Mouse (Mus musculus) kidney, adult 18-20 months (tissue): Measurements from ENCODE around the gene Rrp8.
"Not testable (repeated sequence)": the region's sequence is repeated elsewhere in the genome, so short reads cannot be mapped to it uniquely, and the experiment has no call there.

Experiments used
- DNase-seq: peaks from one replicate; pipeline ENCODE4 v3.0.0; 2021

Gene Rrp8

GRCm38 (mm10) chr7:105743926-105744590 is 6.9 kb upstream of the Rrp8 start, which contains the start of gene Taf10:
Gene Taf10 (minus strand): TSS chr7:105744361.
- peak; percentile 90 for DNase-seq

DNA sequence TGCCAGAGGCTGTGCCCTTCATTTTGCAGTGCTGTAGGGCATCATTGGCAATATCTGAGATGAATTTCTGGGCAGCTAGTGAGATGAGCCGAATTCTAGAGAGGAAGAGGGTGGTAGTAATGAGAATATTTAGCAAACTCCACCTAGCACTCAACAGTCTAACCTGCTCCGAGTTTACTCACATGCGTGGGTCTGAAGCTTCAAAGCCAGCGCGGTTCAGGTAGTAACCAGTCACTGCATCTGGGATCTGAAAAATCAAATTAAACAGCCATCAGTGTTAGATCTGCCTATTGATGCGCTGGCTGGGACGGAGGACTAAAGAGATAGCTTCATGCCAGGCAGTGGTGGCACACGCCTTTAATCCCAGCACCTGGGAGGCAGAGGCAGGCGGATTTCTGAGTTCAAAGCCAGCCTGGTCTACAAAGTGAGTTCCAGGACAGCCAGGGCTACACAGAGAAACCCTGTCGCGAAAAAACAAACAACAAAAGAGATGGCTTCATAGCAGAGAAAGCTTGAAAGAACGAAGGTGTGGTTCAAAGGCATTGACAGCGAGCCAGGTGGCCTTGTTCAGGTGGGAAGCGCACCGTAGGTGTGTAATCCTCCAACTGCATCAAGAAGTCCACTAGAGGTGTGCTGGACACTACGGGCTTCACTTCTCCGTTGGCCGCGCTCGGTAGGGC is 6.2 kb upstream of the Rrp8 start:
- not testable (repeated sequence) for DNase-seq

- not testable (repeated sequence) for DNase-seq
Observed at GRCm38 (mm10) chr7:105742539-105743215, 5.5 kb upstream of the Rrp8 start.

DNA sequence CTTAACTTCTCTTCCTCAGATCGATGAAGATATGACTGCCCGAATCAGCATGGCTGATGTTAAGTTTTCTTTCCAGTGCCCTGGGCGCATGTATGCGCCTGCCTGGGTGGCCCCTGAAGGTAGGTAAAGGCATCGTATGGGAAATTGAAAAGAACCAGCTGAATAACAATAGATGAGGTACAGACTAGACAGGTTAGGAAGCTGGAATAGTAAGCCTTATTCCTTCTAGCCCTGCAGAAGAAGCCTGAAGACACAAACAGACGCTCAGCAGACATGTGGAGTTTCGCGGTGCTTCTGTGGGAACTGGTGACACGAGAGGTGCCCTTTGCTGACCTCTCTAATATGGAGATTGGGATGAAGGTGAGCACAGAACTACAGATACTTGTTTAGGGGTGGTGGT is 4.8 kb upstream of the Rrp8 start:
- no peak for DNase-seq

DNA sequence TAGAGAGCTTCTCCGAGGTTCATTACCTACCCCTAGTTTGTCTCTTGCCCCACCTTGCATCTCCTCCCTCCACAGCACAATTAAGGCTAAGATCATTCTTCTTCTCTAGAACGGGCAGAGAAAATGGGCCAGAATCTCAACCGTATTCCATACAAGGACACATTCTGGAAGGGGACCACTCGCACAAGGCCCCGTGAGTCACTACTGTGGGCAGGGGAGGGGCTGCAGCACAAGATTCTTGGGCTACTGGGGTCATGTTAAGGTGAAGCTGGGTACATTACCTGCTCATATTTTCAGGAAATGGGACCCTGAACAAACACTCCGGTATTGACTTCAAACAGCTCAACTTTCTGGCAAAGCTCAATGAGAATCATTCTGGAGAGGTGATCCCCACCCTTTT is 3.7 kb upstream of the Rrp8 start:
- DNase-seq = no peak

- DNase-seq = no peak
Observed at GRCm38 (mm10) chr7:105740089-105740795, 3.1 kb upstream of the Rrp8 start.

DNA sequence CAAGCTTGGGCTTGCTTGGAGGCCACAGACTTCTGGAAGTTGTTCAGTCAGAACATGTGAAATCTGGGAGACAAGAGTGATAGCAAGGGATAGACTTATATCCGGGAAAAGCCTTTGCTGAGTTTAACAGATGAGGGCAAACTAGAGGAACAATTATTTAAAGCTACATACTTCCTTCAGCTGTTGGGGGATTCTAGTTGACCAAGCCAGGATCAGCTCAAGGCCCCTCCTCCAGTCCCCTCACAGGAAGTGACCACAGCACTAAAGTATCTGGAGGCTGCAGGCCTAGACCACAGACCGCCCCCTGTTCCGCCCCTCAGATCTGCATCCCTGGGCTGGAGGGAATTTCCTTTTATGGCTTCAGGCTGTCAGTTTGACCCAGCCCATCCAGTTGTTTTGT is 1.8 kb upstream of the Rrp8 start:
- peak; percentile 55 for DNase-seq

- DNase-seq = no peak
Observed at GRCm38 (mm10) chr7:105738286-105738685, 1.1 kb upstream of the Rrp8 start.

GRCm38 (mm10) chr7:105737648-105738047 is 463 bp upstream of the Rrp8 start:
- no peak for DNase-seq

DNA sequence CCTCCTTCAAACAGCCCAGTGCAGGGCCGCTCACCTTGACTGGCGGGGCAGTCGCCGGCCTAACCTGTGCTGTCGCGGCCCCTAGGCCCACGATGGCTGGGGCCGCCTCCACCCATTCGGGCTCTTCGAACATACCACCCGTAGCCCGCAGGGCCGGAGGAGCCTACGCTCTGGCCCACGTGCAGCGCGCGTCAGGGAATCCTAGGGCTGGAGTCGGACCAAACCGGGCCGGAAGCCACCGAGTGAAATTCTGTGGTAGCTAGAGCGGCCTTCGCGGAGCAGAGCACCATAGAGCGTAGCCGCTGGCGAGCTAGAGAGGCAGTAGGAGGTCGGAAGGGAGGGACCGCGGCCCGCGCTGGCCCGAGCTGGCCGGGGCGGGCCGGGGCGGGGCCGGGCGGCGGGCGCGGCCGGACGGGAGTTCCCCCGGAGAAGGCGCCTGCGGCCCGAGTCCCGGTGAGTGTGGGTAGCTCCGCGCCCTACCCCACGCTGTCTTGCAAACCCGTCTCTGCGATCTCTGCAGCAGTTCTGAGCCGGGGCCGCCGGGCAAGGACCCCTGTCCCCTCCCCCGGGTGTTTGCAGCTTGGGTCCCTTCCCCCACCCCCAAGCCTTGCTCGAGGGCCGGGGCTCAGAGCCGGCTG is 802 bp downstream of the Rrp8 start, which contains the start of gene Ilk:
TSS of gene Ilk (plus strand) at position 329 of the 638 bp plus-strand sequence.
- peak; percentile 93 for DNase-seq

GRCm38 (mm10) chr7:105735464-105735863 is 1.7 kb downstream of the Rrp8 start:
- not testable (repeated sequence) for DNase-seq

- no peak for DNase-seq
Observed at GRCm38 (mm10) chr7:105734826-105735225, 2.4 kb downstream of the Rrp8 start.

- no peak for DNase-seq
Observed at GRCm38 (mm10) chr7:105733836-105734235, 3.3 kb downstream of the Rrp8 start.

DNA sequence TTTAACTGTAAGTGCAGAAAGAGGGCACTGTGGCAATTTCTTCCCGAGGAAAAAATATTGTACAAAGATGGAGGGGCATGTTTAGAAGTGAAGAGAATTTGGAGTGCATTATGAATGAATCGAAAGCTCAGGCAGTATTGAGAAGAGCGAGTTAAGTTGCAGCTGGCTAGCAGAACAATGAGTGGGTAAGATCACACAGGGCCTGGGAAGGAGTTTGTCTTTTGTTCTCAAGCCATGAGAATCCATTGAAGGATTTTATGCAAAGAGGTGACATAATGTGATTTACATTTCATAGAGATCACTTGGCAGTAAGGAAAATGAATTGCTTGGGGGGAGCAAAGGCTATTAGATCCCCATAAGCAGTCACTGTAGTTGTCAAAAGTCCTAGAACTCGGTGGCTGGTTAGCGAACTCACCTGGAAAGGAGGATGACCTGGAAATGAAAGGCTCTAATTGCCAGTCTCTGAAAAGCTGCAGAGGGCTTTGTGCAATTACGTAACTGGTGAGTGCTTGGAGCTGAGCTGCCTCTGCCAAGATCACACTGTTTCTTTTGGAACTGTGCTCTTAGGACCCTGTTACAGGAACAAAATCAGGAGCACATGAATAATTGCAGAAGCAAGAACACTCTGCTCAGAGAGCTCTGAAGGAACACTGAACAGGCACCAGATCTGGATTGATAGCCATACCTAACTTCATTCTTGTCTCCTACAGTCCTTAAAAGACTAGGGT is 8.3 kb downstream of the Rrp8 start:
- DNase-seq = no peak

DNA sequence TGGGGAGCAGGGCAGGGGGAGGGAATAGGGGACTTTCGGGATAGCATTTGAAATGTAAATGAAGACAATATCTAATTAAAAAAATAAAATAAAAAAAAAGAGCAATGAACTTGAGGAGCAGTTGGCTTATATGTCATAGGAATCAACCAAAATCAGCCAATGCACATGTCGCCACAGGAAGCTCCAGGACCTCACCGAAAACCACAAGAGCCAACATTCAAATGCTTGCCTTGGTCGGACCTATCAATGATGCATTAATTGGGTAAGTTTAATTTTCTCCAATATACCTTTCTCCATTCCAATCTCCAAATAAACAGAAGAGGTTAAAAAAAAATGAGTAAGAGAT is 10.2 kb downstream of the Rrp8 start:
- no peak for DNase-seq

GRCm38 (mm10) chr7:105726144-105726979 is 10.8 kb downstream of the Rrp8 start:
- DNase-seq = peak; percentile 46

- no peak for DNase-seq
Observed at GRCm38 (mm10) chr7:105721916-105722315, 15.3 kb downstream of the Rrp8 start.

DNA sequence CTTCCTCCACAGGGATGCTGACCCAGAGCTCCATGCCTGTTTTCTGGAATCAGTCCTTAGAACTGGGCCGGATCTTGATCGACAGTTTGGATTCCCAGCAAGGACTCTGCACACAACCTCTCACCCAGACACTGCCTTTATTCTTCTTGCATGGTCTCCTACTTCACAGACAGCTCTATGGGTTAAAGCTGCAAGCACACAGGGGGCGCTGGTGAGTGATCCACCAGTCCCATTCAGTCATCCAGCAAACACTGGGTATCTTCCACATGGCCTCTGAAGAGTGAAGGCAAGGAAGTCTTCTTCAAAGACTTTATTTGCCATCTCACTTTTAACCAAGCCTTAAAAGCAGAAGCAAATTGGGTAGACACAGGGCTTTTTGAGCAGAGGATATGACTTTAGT is 21.8 kb downstream of the Rrp8 start:
- DNase-seq = no peak

- no peak for DNase-seq
Observed at GRCm38 (mm10) chr7:105708733-105709132, 28.5 kb downstream of the Rrp8 start.

GRCm38 (mm10) chr7:105703816-105704215 is 33.4 kb downstream of the Rrp8 start:
- no peak for DNase-seq

- no peak for DNase-seq
Observed at GRCm38 (mm10) chr7:105703184-105703583, 34.0 kb downstream of the Rrp8 start.
